Mouse (Mus musculus) megakaryocyte, embryonic 14.5 days (primary cell): ENCODE measurements around the gene Tlr3.

ENCODE experiments used
- FLI1 ChIP-seq: IDR thresholded peaks from 2 replicates; pipeline ENCODE4 v1.6.1; 2012; ENCODE audit warnings: low read length, inconsistent platforms, mixed read lengths
- GATA1 ChIP-seq: IDR thresholded peaks from 3 replicates; pipeline ENCODE4 v1.6.1; 2012; ENCODE audit warnings: mixed read lengths, low read length, inconsistent platforms, borderline replicate concordance

GRCm38 (mm10) chr8:45457874-45458273 is 47.0 kb upstream of the Tlr3 start:
- TF ChIP-seq GATA1 (no peak), FLI1 (no peak)
